Mouse (Mus musculus) left cerebral cortex, adult 8-10 months (tissue): Measurements from ENCODE around the gene Nck2. TPM values are rescaled to one million over a fixed set of nuclear protein-coding genes. Genes with fewer than 3 reads are reported as not detected.

ENCODE experiments used
- DNase-seq, 2 experiments: peaks; one replicate each; pipeline ENCODE4 v3.0.0; 2022; ENCODE audit warnings: low spot score in 2 of 2
- total RNA-seq, 4 experiments: library from RNA; stranded (reverse); gene quantifications; 2 replicates each; pipeline ENCODE4 v1.2.4; 2022

Nck2 gene
- 10 to 100 TPM; 30.7 to 38.3 (median 34.9) TPM for total RNA-seq

- DNase-seq, result no peak
Measured at GRCm38 (mm10) chr1:43444531-43444930, at the start of gene Nck2. Gene Nck2, plus strand, starts transcription at chr1:43444579.

GRCm38 (mm10) chr1:43395040-43395439 is 49.3 kb upstream of the Nck2 start:
- no peak for DNase-seq

GRCm38 (mm10) chr1:43395799-43396198 is 48.6 kb upstream of the Nck2 start:
- no peak for DNase-seq

GRCm38 (mm10) chr1:43396522-43396921 is 47.9 kb upstream of the Nck2 start:
- DNase-seq, result no peak

- no peak for DNase-seq
Measured at GRCm38 (mm10) chr1:43397096-43397495, 47.3 kb upstream of the Nck2 start.

GRCm38 (mm10) chr1:43398738-43399601 is 45.4 kb upstream of the Nck2 start:
- DNase-seq, result no peak

GRCm38 (mm10) chr1:43399602-43400216 is 44.7 kb upstream of the Nck2 start:
- no peak for DNase-seq

GRCm38 (mm10) chr1:43400655-43401054 is 43.7 kb upstream of the Nck2 start:
- no peak for DNase-seq

- DNase-seq, result no peak
Measured at GRCm38 (mm10) chr1:43403341-43403740, 41.0 kb upstream of the Nck2 start.

GRCm38 (mm10) chr1:43404693-43405678 is 39.4 kb upstream of the Nck2 start:
- DNase-seq, result no peak

- no peak for DNase-seq
Measured at GRCm38 (mm10) chr1:43409019-43409418, 35.4 kb upstream of the Nck2 start.

- DNase-seq, result no peak
Measured at GRCm38 (mm10) chr1:43412825-43413224, 31.6 kb upstream of the Nck2 start.

- DNase-seq, result no peak
Measured at GRCm38 (mm10) chr1:43413298-43413697, 31.1 kb upstream of the Nck2 start.

- DNase-seq, result no peak
Measured at GRCm38 (mm10) chr1:43413749-43414148, 30.6 kb upstream of the Nck2 start.

GRCm38 (mm10) chr1:43414228-43414627 is 30.2 kb upstream of the Nck2 start:
- DNase-seq, result no peak

- DNase-seq, result no peak
Measured at GRCm38 (mm10) chr1:43414971-43415370, 29.4 kb upstream of the Nck2 start.

GRCm38 (mm10) chr1:43422969-43423748 is 21.2 kb upstream of the Nck2 start:
- no peak for DNase-seq

GRCm38 (mm10) chr1:43426526-43426925 is 17.9 kb upstream of the Nck2 start:
- no peak for DNase-seq

- DNase-seq, result no peak
Measured at GRCm38 (mm10) chr1:43426993-43427535, 17.3 kb upstream of the Nck2 start.
